Mouse (Mus musculus) megakaryocyte, embryonic 14.5 days (primary cell): ENCODE results near the gene Yif1a.

Source experiments
- FLI1 ChIP-seq: IDR thresholded peaks from 2 replicates; pipeline ENCODE4 v1.6.1; 2012; ENCODE audit warnings: low read length, inconsistent platforms, mixed read lengths
- GATA1 ChIP-seq: IDR thresholded peaks from 3 replicates; pipeline ENCODE4 v1.6.1; 2012; ENCODE audit warnings: mixed read lengths, low read length, inconsistent platforms, borderline replicate concordance

DNA sequence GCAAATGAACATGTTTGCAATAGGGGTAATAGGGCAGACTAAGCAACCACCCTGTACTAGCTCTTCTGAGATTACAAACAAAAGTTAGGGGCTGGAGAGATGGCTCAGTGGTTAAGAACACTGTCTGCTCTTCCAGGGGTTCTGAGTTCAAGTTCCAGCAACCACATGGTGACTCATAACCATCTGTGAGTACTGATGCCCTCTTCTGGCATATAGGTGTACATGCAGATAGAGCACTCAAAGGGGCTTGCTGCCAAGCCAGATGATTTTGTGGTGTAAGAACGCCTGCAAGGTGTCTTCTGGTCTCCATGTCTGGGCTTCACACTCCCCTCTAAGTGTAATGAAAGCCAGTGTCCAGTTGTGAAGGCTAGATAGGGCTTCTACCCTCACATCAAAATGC lies 41.4 kb downstream of the Yif1a start:
- TF ChIP-seq GATA1 (no peak), FLI1 (no peak)
